Mouse (Mus musculus) limb, embryonic 10.5 days (tissue): Measurements from ENCODE around the gene Emcn. TPM values are rescaled to one million over a fixed set of nuclear protein-coding genes. Genes with fewer than 3 reads are reported as not detected.

Source experiments
- DNase-seq: peaks from one replicate; pipeline ENCODE4 v3.0.0-alpha.2; 2017; ENCODE audit warnings: low spot score
- H3K27ac ChIP-seq: fragments of 300-500 bp; sonication (generic); 2 replicates; pipeline ENCODE4 v1.5.1; 2016; ENCODE audit warnings: mild to moderate bottlenecking
- H3K27me3 ChIP-seq: fragments of 300-500 bp; sonication (generic); 2 replicates; pipeline ENCODE4 v1.6.1; 2016; ENCODE audit warnings: low read depth, mild to moderate bottlenecking; ENCODE audit not compliant: poor library complexity, severe bottlenecking
- H3K36me3 ChIP-seq: fragments of 300-500 bp; sonication (generic); 2 replicates; pipeline ENCODE4 v1.6.1; 2016; ENCODE audit warnings: mild to moderate bottlenecking, moderate library complexity
- H3K4me1 ChIP-seq: fragments of 300-500 bp; sonication (generic); 2 replicates; pipeline ENCODE4 v1.6.1; 2016
- H3K4me3 ChIP-seq: fragments of 300-500 bp; sonication (generic); 2 replicates; pipeline ENCODE4 v1.5.1; 2016; ENCODE audit warnings: mild to moderate bottlenecking, moderate library complexity
- H3K9me3 ChIP-seq: fragments of 300-500 bp; sonication (generic); replicated peaks from 2 replicates; pipeline ENCODE4 v1.6.1; 2016; ENCODE audit warnings: mild to moderate bottlenecking
- WGBS: fragments of 180-500 bp; shearing (Covaris S2); methylation state at CpG from one replicate; pipeline ENCODE4 v1.1.7; 2016; 5-methylcytosine and 5-hydroxymethylcytosine counted together
- polyA plus RNA-seq: library from polyadenylated mRNA; unstranded; fragments of >200 nt; fragmentation: Nextera tagmentation; extraction: Ambion mirVana; gene quantifications from 2 replicates; pipeline ENCODE4 v1.2.1, GENCODE M21; 2016

Gene Emcn
- polyA plus RNA-seq: 26.4 and 29.6 TPM in 2 replicates

GRCm38 (mm10) chr3:137340938-137341337 is at the start of gene Emcn:
Gene Emcn, plus strand, starts transcription at chr3:137341067.
- H3K27me3 ChIP-seq: no peaks in the 10 kb centered on the region
- 77% methylated on average over 8 of the region's 8 CpGs for WGBS
- no peaks in the 10 kb centered on the region for H3K36me3 ChIP-seq
- H3K9me3 ChIP-seq: no peaks in the 10 kb centered on the region
- peak within 1 kb of the TSS; percentile 8; the same call in 1 of the 2 replicates for H3K4me3 ChIP-seq
- peaks cover 4% of the 10 kb centered on the region; the same call in 1 of the 2 replicates for H3K4me1 ChIP-seq
- 0 out of 2 replicates have a peak within 1 kb of the TSS, but pooled peaks have one; percentile 3 for H3K27ac ChIP-seq
- no peak for DNase-seq

- no peaks in the 10 kb centered on the region for H3K36me3 ChIP-seq
- peaks cover 8% of the 10 kb centered on the region; the same call in 1 of the 2 replicates for H3K4me1 ChIP-seq
- no peak for DNase-seq
- no peak overlapping the region for H3K27ac ChIP-seq
- H3K9me3 ChIP-seq: no peaks in the 10 kb centered on the region
- no peaks in the 10 kb centered on the region; the same call in 1 of the 2 replicates for H3K27me3 ChIP-seq
- WGBS: 89% methylated on average over 6 of the region's 6 CpGs
- no peak overlapping the region for H3K4me3 ChIP-seq
These were observed 47.7 kb upstream of the Emcn start for GRCm38 (mm10) chr3:137293174-137293591.

- no peaks in the 10 kb centered on the region for H3K4me1 ChIP-seq
- WGBS: 63% methylated on average over 2 of the region's 2 CpGs
- H3K27me3 ChIP-seq: no peaks in the 10 kb centered on the region; the same call in 1 of the 2 replicates
- no peak overlapping the region for H3K27ac ChIP-seq
- H3K4me3 ChIP-seq: no peak overlapping the region
- no peaks in the 10 kb centered on the region for H3K9me3 ChIP-seq
- no peak for DNase-seq
- no peaks in the 10 kb centered on the region for H3K36me3 ChIP-seq
These were observed 42.6 kb upstream of the Emcn start for GRCm38 (mm10) chr3:137298230-137298629.

GRCm38 (mm10) chr3:137300210-137300609 is 40.7 kb upstream of the Emcn start:
- no peaks in the 10 kb centered on the region for H3K4me1 ChIP-seq
- no peak overlapping the region for H3K4me3 ChIP-seq
- H3K27ac ChIP-seq: no peak overlapping the region
- DNase-seq: no peak
- H3K9me3 ChIP-seq: no peaks in the 10 kb centered on the region
- no peaks in the 10 kb centered on the region for H3K27me3 ChIP-seq
- 88% methylated on average over 3 of the region's 3 CpGs for WGBS
- no peaks in the 10 kb centered on the region for H3K36me3 ChIP-seq

- Histone ChIP-seq H3K36me3 (no peaks in the 10 kb centered on the region), H3K27me3 (no peaks in the 10 kb centered on the region), H3K4me1 (no peaks in the 10 kb centered on the region), H3K9me3 (no peaks in the 10 kb centered on the region), H3K4me3 (no peak overlapping the region), H3K27ac (no peak overlapping the region)
- no peak for DNase-seq
These were observed 39.7 kb upstream of the Emcn start for GRCm38 (mm10) chr3:137301195-137301594.

- Histone ChIP-seq H3K27ac (no peak overlapping the region), H3K27me3 (no peaks in the 10 kb centered on the region), H3K9me3 (no peaks in the 10 kb centered on the region), H3K36me3 (no peaks in the 10 kb centered on the region), H3K4me1 (no peaks in the 10 kb centered on the region), H3K4me3 (no peak overlapping the region)
- 86% methylated on average over 4 of the region's 4 CpGs for WGBS
- no peak for DNase-seq
These were observed 38.1 kb upstream of the Emcn start for GRCm38 (mm10) chr3:137302804-137303203.

GRCm38 (mm10) chr3:137309959-137310358 is 30.9 kb upstream of the Emcn start:
- Histone ChIP-seq H3K9me3 (no peaks in the 10 kb centered on the region), H3K4me3 (no peak overlapping the region), H3K27ac (no peak overlapping the region), H3K36me3 (no peaks in the 10 kb centered on the region), H3K27me3 (no peaks in the 10 kb centered on the region), H3K4me1 (no peaks in the 10 kb centered on the region)
- no peak for DNase-seq

GRCm38 (mm10) chr3:137312540-137312939 is 28.3 kb upstream of the Emcn start:
- no peaks in the 10 kb centered on the region for H3K4me1 ChIP-seq
- no peak overlapping the region for H3K4me3 ChIP-seq
- H3K9me3 ChIP-seq: no peaks in the 10 kb centered on the region
- H3K27me3 ChIP-seq: no peaks in the 10 kb centered on the region
- H3K27ac ChIP-seq: no peak overlapping the region
- DNase-seq: no peak
- H3K36me3 ChIP-seq: no peaks in the 10 kb centered on the region
- WGBS: 66% methylated on average over 3 of the region's 3 CpGs

- Histone ChIP-seq H3K4me3 (no peak overlapping the region), H3K9me3 (no peaks in the 10 kb centered on the region), H3K27ac (no peak overlapping the region), H3K27me3 (no peaks in the 10 kb centered on the region), H3K36me3 (no peaks in the 10 kb centered on the region), H3K4me1 (no peaks in the 10 kb centered on the region)
- no peak for DNase-seq
- WGBS: 82% methylated on average over 2 of the region's 2 CpGs
These were observed 27.0 kb upstream of the Emcn start for GRCm38 (mm10) chr3:137313775-137314362.

GRCm38 (mm10) chr3:137318371-137318770 is 22.5 kb upstream of the Emcn start:
- Histone ChIP-seq H3K4me1 (0 out of 2 replicates have a peak, but pooled peaks cover 3% of the 10 kb centered on the region), H3K36me3 (no peaks in the 10 kb centered on the region), H3K27ac (no peak overlapping the region), H3K27me3 (no peaks in the 10 kb centered on the region), H3K9me3 (no peaks in the 10 kb centered on the region), H3K4me3 (no peak overlapping the region)
- DNase-seq: no peak
- WGBS: 89% methylated on average over 2 of the region's 2 CpGs

- 0 out of 2 replicates have a peak, but pooled peaks cover 3% of the 10 kb centered on the region for H3K4me1 ChIP-seq
- DNase-seq: no peak
- no peak overlapping the region for H3K4me3 ChIP-seq
- H3K36me3 ChIP-seq: no peaks in the 10 kb centered on the region
- no peaks in the 10 kb centered on the region for H3K27me3 ChIP-seq
- H3K9me3 ChIP-seq: no peaks in the 10 kb centered on the region
- H3K27ac ChIP-seq: no peak overlapping the region
- WGBS: 82% methylated on average over 1 of the region's 1 CpGs
These were observed 20.9 kb upstream of the Emcn start for GRCm38 (mm10) chr3:137319950-137320349.

GRCm38 (mm10) chr3:137322304-137322703 is 18.6 kb upstream of the Emcn start:
- no peaks in the 10 kb centered on the region for H3K36me3 ChIP-seq
- whole genome bisulfite sequencing: 75% methylated on average over 12 of the region's 12 CpGs
- DNase-seq: no peak

GRCm38 (mm10) chr3:137329898-137330297 is 11.0 kb upstream of the Emcn start:
- no peaks in the 10 kb centered on the region for H3K9me3 ChIP-seq
- H3K4me1 ChIP-seq: peaks cover 7% of the 10 kb centered on the region
- peaks cover 5% of the 10 kb centered on the region; the same call in 1 of the 2 replicates for H3K27me3 ChIP-seq
- no peak for DNase-seq
- WGBS: 88% methylated on average over 9 of the region's 9 CpGs
- no peaks in the 10 kb centered on the region for H3K36me3 ChIP-seq
- H3K27ac ChIP-seq: no peak overlapping the region
- H3K4me3 ChIP-seq: no peak overlapping the region

More at GRCm38 (mm10) chr3:137322304-137322703, 18.6 kb upstream of the Emcn start:
- no peak overlapping the region for H3K4me3 ChIP-seq
- H3K9me3 ChIP-seq: no peaks in the 10 kb centered on the region
- no peaks in the 10 kb centered on the region for H3K27me3 ChIP-seq
- 0 out of 2 replicates have a peak, but pooled peaks cover 3% of the 10 kb centered on the region for H3K4me1 ChIP-seq
- H3K27ac ChIP-seq: no peak overlapping the region

GRCm38 (mm10) chr3:137330950-137331349 is 9.9 kb upstream of the Emcn start:
- Histone ChIP-seq H3K4me3 (no peak overlapping the region), H3K36me3 (no peaks in the 10 kb centered on the region), H3K27me3 (peaks cover 5% of the 10 kb centered on the region; the same call in 1 of the 2 replicates), H3K9me3 (no peaks in the 10 kb centered on the region), H3K4me1 (peaks cover 7% of the 10 kb centered on the region), H3K27ac (no peak overlapping the region)
- 62% methylated on average over 4 of the region's 4 CpGs for WGBS
- DNase-seq: no peak
